Mouse (Mus musculus) G1E (cell line): ENCODE data around the gene Socs3.

Experiments used
- CTCF ChIP-seq: IDR thresholded peaks from 2 replicates; pipeline ENCODE4 v1.5.1; 2012; ENCODE audit warnings: low read depth, low read length, inconsistent platforms, mixed read lengths
- GATA1 ChIP-seq: IDR thresholded peaks from 2 replicates; pipeline ENCODE4 v1.6.1; 2012; ENCODE audit warnings: borderline replicate concordance, low read length, inconsistent platforms, mixed read lengths
- GATA2 ChIP-seq: IDR thresholded peaks from 2 replicates; pipeline ENCODE4 v1.6.1; 2012; ENCODE audit warnings: low read depth, low read length, inconsistent platforms, borderline replicate concordance
- TAL1 ChIP-seq: conservative IDR thresholded peaks from 2 replicates; pipeline ENCODE4 v1.6.1; 2012; ENCODE audit warnings: low read depth, low read length, inconsistent platforms, mixed read lengths

- TF ChIP-seq CTCF, result no peak
- TF ChIP-seq TAL1, result no peak
- TF ChIP-seq GATA1, result no peak
- TF ChIP-seq GATA2, result no peak
These were observed 9.5 kb upstream of the Socs3 start for GRCm38 (mm10) chr11:117979388-117979787.
